Mouse (Mus musculus): Measurements from ENCODE around the gene Dzank1.

The Dzank1 gene

DNA sequence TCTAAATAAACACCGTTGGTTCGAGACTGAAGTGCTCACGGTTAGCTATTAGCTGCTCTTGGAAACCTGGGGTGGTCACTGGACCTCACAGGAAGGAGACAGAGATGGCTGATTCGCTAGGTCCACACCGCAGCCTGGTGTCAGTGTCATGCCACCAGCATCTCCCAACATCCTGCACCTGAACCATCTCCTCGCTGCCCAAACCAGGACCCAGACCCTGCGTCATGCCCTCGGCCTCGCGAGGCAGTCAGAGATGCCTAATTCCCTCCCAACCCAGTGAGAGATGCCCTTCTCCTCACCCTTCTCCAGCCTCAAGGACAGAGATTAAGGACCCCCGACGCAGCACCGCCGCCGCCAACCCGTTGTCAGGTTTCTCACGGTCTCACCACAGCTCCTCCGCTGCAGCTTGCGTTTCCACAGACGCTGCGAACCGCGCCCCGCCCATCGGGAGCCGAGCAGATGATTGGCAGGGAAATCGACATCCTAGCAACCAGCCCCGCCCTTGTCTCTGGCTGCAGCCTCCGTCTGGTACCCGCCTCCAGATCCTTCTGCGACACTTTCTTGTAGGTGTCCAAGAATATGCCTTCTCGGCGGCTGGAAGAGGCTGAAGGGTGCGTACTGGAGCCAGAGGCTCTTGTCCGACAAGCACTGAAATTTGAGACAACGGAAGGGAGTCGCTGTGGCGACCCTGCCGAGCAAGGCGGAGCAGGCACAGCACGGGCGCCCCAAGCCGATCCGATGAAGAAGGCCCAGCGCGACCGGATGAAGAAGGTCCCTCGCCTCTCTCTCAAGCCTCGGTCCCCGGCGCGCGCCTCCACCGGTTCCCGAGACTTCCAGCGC is at the start of gene Dzank1, which contains the start of gene Polr3f:
TSS of gene Dzank1 (minus strand) at position 434 of the 840 bp plus-strand sequence.
TSS of gene Polr3f (plus strand) at position 738 of the 840 bp plus-strand sequence.
- DNase-seq (ENCODE audit: low spot score), result peak; percentile 97

DNA sequence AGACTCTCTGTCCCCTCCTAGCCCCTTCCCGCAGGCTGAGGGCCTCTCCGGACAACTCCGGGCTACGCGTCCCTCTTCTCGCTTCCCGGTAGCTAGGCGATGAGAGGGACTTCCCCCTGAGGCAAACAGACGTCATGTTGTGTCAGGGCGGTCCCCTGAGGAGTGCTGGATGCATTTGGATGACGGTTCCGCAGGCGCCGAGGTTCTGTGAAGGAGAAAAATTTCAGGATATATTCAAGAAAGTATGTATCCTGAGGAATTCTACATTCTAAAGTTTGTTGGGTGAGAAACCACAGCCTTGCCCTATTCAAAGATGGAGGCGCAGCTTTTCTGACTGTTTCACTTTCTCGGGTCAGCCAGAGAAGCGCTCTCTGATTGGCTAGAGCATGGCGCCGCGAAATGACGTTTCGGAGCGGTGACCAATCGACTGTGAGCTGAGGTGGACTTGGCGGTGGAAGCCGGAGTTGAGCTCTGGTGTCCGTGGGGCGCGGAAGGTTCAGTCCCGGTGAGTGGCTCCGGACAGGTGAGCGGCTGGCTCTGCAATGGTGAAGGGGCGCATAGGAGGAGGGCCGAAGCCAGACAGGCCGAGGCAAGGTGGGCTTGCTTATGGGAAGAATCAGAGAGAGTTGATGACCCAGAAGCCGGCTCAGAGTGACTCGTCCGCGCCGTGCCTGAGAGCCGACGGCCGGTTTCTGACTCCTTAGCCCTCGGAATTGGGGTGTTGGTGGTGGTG is 28.8 kb upstream of the Dzank1 start, which contains the start of gene Sec23b:
TSS of gene Sec23b (plus strand) at position 410 of the 733 bp plus-strand sequence.
- DNase-seq (ENCODE audit: low spot score), result peak; percentile 95

DNA sequence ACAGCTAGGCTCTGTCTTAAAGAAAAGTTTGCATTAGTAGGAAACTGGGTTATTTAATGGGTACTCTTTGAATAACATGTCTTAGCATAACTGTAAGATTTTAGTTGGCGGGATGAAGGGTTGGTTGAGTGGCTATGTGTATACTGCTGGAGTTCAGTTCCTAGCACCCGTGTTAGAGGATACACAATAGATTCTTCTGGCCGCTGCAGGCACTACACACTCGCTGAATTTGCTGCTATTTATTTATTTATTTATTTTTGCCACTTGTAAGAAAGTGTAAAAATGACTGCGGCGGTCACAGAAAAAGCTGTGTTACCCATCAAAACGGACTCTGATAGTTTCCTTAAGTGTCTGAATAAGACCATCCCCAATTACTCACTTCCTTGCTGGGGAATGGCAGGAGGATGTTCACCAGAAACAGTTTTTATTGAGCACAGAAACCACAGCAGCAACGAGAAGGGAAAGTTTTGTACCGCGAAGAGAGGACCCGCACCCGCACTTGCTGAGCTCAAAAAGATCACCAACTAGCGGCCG is 28.1 kb upstream of the Dzank1 start:
- DNase-seq (ENCODE audit: low spot score), result no peak

DNA sequence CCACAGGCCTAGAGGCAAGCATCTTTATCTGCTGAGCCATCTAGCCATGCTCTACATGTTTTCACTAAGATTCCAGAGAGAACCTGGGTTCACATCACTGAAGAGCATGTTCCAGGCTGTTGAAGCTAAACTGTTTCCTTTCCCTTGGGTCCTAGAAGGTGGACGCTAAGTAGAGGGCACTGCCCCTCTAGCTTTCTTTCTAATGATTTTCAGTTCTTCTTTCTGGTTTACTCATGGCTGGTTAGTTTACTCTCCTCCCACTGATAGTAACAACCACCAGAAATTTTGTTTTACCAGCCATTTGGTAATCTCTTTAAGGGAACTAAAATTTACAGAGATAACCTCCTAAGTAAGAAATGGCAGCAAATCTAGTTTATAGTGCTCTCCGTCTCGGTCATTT is 26.7 kb upstream of the Dzank1 start:
- DNase-seq (ENCODE audit: low spot score), result no peak

DNA sequence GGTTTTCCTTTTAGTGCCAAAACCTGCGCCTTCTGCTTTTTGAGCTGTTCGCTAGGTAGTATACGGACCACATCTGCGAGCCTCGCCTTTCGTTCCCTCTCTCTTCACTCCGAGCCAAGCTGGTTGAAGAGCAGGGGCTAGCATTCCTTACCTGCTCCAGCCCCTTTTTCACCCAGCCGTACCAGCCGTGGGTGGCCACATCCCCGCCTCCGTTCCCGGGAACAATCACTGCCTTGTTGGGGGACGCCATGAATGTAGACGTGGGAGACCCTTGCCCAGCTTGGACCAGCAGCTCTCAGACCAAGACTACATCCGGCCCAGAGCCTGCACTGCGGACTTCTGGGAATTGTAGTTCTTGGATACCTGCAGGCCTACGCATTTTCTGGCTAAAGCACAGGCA is 23.3 kb upstream of the Dzank1 start, which contains the start of gene Rbbp9:
TSS of gene Rbbp9 (minus strand) at position 341 of the 400 bp plus-strand sequence.
- DNase-seq (ENCODE audit: low spot score), result peak; percentile 41

DNA sequence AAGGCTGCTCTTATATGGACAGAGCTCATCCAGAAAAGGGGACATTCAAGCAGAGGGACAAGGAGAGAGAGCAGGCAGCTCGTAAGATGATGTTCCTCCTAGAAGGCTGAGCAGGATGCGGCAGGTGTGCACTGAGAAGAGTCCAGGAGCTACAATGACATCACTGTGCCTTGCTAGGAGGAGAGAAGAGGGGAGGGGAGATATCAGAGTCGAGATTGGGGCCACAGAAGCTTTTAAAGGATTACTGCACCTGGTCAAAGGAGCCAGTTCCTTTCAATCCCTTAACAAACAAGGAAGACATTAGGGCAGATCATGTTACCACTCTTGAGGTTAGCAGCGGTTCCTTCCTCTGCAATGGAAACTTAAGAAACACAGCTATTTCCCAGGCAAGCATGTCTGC is 20.3 kb upstream of the Dzank1 start:
- DNase-seq (ENCODE audit: low spot score), result no peak

DNA sequence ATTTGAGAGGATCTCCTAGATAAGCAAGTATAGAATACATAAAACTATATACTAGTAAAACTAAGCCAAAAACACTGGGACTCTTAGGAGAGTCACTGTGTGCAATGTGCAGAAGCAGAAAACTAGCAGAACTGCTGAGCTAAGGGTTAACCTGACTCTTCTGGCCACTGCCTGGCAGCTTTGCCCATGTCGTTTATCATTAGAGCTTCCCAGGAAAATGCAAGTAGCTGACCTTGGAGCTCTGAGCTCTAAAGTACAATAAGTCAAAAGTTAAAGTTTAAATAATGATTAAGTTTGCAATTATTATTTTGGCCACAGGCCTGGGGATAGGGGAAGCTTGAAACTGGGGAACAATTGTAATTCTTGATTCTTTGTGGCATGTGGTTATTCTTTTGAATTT is 18.3 kb upstream of the Dzank1 start:
- DNase-seq (ENCODE audit: low spot score), result no peak

DNA sequence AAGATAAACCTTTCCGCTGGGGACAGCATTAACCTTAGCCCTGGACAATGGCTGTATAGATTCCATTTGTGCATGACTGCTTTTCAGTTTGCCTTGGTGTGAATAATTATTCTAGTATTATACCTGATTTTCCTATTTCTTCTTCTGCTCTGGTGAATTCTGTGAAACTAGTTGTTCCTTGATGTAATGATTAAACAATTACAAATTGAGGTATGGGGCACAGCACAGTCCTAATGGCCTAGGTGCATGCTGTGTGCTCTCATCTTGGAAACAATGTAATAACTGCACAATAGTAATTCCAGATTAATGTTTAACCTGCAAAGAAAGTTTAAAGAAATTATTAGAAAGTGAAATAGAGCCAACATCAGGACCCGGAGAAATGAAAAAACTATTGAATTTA is 17.8 kb upstream of the Dzank1 start:
- no peak for DNase-seq (ENCODE audit: low spot score)

DNA sequence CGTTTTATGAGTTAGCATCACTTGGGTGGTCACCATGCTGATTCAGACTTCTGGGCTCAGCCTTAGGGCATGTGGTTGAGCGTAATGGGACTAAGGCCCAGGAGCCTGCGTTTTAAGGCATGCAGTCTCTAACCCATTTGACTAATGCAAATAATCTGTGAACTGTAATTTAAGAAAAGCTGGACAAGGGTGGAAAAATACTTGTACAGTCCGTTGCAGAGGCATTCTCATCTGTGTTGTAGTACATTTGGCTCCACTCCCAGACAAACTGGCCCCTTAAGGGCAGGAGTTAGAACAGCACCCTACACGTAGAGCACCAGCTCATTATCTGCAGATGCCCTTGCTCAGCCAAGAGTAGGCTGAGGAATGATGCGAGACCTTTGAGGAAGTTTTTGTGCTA is 17.4 kb upstream of the Dzank1 start:
- DNase-seq (ENCODE audit: low spot score), result no peak

DNA sequence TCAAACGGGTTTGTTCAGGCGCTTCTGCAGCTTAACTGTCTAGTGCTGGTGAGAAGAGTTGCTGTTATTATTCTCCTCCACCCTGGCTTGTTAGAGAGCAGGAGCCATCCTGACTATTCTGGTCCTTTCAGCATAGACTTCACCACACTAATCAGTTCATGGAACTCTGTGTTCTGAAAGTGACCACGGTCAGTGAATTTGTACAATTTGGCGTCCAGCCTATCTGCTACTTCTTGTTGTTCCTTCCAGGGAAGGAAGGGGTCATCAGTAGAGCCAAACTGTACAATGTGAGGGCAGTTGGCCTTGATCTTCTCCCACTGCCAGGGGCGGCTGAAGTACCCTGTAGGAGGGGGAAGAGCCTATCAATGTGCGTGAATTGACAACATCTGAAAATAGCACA is 16.5 kb upstream of the Dzank1 start:
- no peak for DNase-seq (ENCODE audit: low spot score)

DNA sequence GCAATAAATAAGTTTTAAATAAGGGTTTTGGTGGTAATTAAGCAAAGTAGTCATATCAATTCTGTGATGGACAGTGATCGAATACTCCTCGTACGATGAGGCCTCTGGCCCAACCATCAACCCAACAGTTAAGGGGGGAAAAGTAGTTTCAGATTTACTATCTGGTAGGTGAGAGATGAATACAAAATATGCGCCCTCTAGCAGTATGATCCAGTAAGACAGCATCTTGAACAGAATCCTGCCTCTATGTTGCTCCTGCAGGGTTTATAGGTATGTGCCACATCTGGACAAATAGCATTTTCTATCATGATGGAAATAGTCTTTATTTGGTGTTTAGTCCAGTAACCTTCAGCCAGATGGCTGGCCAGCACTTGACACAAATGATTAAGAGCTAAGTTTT is 14.0 kb upstream of the Dzank1 start:
- no peak for DNase-seq (ENCODE audit: low spot score)

DNA sequence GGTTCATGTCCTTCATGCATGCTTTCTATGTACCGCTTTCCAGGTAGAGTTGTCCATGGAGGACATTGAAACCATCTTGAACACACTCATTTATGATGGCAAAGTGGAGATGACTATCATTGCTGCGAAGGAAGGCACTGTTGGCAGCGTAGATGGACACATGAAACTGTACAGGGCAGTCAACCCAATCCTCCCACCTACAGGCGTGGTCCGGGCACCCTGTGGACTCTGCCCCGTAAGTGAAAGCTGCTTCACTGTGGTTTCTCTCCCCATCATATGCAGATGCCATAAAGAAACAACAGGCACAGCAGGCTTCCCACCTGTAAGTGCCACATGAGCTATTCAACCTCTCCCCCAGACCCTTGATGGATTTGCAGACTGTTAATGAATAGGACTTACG is 9.9 kb upstream of the Dzank1 start:
- no peak for DNase-seq (ENCODE audit: low spot score)

DNA sequence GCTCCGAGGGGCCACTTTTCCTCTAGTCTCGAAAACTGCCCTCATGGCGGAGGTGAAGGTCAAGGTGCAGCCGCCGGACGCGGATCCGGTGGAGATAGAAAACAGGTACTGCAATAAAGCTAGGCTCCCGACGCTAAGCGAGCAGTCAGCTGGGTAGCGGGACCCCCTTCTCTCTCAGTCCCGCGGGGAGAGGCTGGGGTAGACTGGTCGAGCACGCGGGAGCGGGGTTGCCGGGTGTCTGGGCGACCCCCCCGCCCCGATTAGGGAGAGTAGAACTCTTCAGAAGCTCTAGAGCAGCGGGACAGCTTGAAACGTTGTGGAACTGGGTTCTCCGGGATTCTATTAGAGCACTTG is 584 bp upstream of the Dzank1 start:
- DNase-seq (ENCODE audit: low spot score), result no peak

DNA sequence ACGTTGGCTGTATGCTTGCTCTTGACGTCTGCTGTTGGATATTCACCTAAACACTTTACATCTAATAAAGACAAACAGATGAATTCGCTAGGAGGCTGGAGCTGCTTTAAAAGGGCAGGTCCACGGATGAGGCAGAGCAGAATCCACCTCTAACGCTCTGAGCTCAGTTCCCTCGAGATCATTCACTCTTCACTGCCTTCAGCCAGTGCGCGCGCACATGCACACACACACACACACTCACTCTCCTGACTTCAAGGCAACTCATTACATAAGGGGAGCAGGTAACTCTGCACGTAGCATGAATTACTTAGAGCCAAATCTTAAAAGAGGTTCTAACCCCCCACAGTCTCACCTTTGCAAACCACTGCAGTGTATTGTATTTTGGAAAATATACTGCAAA is 1.4 kb downstream of the Dzank1 start:
- DNase-seq (ENCODE audit: low spot score), result no peak

DNA sequence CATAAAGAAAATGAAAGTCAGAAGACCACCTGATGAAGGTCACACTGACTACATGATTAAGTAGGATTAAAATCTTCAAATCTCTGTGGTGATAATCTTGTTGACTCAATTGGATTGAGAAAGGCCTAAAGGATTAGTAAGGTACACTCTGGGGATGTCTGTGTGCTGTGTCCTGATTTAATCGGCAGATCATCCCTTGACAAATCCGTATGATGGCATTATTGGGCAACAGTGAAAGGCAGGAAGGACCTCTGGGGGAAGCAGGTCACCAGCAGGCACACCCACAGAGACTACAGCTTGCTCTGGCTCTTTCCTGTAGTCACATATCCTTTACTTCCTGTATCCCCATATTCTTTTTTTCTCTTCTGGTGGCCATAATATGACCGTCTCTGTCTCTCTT is 7.4 kb downstream of the Dzank1 start:
- DNase-seq (ENCODE audit: low spot score), result no peak

DNA sequence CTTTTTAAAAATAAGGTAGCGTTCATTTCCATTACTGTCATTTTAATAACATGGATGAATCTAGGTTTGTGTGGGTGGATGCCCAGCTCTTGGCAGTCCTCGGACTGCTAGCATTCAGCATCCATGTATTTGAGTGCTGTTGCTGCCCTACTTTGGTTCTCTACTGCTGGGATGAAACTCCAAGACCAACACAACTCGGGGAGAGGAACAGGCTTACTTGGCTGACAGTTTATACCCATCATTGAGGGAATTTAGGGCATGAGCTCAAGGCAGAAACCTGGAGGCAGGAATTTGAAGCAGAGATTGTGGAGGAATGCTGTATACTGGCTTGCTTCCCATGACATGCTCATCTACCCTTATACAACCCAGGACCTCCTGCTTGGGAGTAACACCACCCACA is 12.6 kb downstream of the Dzank1 start:
- DNase-seq (ENCODE audit: low spot score), result no peak

DNA sequence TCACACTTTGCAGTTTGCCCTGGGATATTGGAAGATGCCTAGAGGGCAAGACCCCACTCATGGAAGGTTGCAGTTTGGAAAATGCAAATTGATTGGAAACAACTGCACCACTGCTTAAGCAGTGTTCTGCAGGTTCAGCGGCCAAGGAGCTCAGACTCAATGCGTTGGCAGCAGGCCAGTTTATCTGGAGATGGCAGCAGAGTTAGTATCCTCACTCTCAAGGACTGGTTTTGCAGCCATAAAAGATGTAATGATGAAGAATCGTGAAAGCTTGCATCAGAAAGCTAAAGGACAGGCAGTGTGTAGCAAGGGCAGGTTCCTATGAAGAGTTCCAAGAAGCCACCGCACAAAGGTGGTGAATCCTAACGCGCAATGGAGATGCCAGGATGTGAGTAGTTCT is 25.1 kb downstream of the Dzank1 start:
- no peak for DNase-seq (ENCODE audit: low spot score)

DNA sequence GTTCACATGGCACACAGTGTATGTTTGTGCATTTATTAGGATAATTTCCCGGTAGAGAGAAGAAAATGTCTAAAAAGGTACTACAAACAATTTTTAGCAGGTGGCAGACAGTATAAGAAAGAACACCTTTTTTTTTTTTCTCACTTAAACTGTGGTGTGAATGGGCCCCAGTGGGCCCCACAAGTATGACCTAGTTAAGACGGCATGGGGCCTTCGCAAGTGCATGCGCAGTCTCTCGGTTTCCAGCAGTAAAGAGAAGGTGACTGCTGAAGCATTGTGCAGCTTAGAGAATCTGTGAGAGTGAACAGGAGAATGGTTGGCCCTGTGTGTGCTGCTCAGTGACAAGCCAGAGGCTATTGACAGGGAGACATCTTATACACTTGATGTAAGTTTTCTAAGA is 37.9 kb downstream of the Dzank1 start:
- DNase-seq (ENCODE audit: low spot score), result no peak

DNA sequence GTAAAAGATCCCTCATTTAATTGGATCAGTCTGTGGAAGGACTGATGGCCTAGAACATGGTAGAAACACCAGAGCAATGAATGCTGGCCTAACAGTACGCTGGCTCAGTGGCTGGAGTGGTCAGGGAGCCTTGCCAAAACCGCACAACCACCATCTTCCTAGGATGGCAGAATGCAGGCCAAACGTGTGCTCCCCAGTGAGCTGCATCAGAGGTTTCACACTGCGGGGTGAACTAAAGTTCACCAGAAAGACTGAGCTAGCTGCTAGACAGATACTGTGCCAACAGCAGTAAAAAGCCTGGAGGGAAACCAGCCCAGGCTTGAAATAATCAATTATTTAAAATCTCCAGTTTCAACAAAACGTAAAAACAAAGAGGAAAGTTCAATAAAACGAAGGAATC is 39.7 kb downstream of the Dzank1 start:
- DNase-seq (ENCODE audit: low spot score), result no peak

DNA sequence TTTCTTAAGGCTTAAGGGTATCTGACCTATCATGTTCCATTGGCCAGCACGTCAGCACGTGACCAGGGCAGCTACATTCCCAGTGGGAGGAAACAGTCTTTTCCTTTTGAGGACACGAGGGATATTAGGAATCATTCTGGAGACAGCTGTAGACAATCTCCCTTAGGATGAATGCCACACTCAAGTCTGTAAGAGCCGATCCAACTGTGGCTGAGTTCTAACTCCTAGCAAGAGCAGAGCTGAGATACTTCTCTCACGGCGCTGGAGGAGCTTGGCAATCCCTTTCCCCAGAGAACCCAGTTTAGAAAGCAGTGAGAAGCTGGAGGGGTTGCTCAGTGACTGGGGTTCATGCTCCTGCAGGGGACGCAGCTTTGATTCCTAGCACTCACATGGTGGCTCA is 41.8 kb downstream of the Dzank1 start:
- DNase-seq (ENCODE audit: low spot score), result no peak

DNA sequence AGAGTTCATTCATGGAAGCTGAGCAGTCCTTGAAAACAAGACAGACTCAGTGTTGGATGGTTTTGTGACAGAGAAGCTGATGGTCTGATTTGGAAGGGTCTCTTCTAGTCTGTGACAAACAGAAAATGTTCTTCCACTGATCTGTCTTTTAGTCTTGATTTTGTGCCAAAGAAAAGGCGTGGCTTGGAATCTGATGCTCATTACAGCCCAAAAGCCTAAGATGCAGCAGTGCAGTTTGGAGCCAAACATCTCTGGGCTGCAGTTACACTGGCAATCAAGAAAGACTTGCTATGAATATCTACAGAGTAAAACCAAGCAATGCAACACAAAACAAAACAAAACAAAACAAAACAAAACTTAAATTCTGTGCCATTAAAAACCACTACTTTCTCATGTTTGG is 43.1 kb downstream of the Dzank1 start:
- no peak for DNase-seq (ENCODE audit: low spot score)

DNA sequence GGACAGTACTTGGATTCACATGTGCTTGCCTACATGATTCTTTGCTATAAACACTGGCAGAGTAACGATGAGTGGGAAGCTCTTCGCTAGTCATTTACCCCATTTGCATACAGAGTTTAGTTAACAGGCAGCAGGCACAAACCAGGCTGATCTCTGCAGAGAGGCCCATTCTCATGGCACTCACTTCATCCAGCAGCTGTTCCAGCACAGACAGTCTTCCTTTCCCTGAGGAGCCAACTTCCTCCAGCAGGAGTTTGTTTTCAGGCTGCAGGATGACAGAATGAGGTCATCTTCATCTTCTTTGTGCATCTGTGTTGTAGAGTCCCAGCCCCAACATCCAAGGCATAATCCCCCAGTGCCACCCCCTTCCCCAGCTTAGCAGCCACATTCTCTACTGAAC is 47.8 kb downstream of the Dzank1 start:
- no peak for DNase-seq (ENCODE audit: low spot score)

DNA sequence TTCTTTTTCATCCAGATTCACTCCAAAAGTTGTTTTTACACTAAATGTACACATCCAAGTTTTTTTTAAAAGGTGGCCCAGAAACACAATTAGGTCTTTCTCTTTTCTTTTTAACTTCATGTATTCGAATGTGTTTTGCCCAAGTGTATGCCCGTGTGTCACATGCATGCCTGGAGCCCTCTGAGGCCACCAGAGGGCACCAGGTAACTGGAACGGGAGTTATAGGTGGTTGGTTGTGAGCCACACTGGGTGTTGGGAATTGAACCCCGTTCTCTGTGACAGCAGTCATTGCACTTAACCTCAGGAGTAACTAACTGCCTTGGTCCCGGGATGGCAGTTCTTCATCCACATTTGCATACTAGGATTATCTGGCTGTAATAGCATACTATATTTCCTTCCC is 60.0 kb downstream of the Dzank1 start:
- no peak for DNase-seq (ENCODE audit: low spot score)
